Mouse (Mus musculus) stomach, postnatal 0 days (tissue): ENCODE measurements around the gene Cdh4. TPM values are rescaled to one million over a fixed set of nuclear protein-coding genes. Genes with fewer than 3 reads are reported as not detected.
A peak's percentile ranks its signal among the peaks of the same experiment; 100 is the strongest.

Experiments
- ATAC-seq: fragments of 200-750 bp; cut with Nextera tagmentation; 2 replicates; pipeline ENCODE4 v1.8.0; 2017; ENCODE audit not compliant: low FRiP score, low TSS enrichment
- DNase-seq: peaks from one replicate; pipeline ENCODE4 v3.0.0-alpha.2; 2016; ENCODE audit warnings: low spot score
- H3K27ac ChIP-seq: fragments of 300-500 bp; sonication (generic); replicated peaks from 2 replicates; pipeline ENCODE4 v1.5.1; 2014; ENCODE audit warnings: mild to moderate bottlenecking, control low read depth
- H3K27me3 ChIP-seq: fragments of 300-500 bp; sonication (generic); 2 replicates; pipeline ENCODE4 v1.6.1; 2014; ENCODE audit warnings: low read length; ENCODE audit not compliant: control insufficient read depth, insufficient read depth
- H3K36me3 ChIP-seq: fragments of 300-500 bp; sonication (generic); 2 replicates; pipeline ENCODE4 v1.6.1; 2014; ENCODE audit warnings: low read length, mixed read lengths; ENCODE audit not compliant: control insufficient read depth, insufficient read depth
- H3K4me1 ChIP-seq: fragments of 300-500 bp; sonication (generic); replicated peaks from 2 replicates; pipeline ENCODE4 v1.6.1; 2014; ENCODE audit warnings: antibody characterized with exemption; ENCODE audit not compliant: control insufficient read depth, insufficient read depth
- H3K4me2 ChIP-seq: fragments of 300-500 bp; sonication (generic); replicated peaks from 2 replicates; pipeline ENCODE4 v1.6.1; 2014; ENCODE audit warnings: low read depth, mild to moderate bottlenecking, control low read depth, moderate library complexity
- H3K4me3 ChIP-seq: fragments of 300-500 bp; sonication (generic); 2 replicates; pipeline ENCODE4 v1.5.1; 2014; ENCODE audit warnings: low read depth, low read length, control low read depth
- H3K9ac ChIP-seq: fragments of 300-500 bp; sonication (generic); 2 replicates; pipeline ENCODE4 v1.6.1; 2014; ENCODE audit warnings: mild to moderate bottlenecking, low read length, control low read depth, mixed read lengths
- H3K9me3 ChIP-seq: fragments of 300-500 bp; sonication (generic); 2 replicates; pipeline ENCODE4 v1.6.1; 2016; ENCODE audit warnings: low read length; ENCODE audit not compliant: control insufficient read depth
- CTCF ChIP-seq: IDR thresholded peaks from 2 replicates; pipeline ENCODE4 v1.5.1; 2016; ENCODE audit warnings: antibody characterized with exemption, low read depth, mild to moderate bottlenecking, moderate library complexity
- EP300 ChIP-seq: optimal IDR thresholded peaks from 2 replicates; pipeline ENCODE3; 2016; ENCODE audit warnings: antibody characterized with exemption
- WGBS: fragments of 180-500 bp; shearing (Covaris S2); extraction: QIAGEN DNeasy Blood & Tissue Kit; methylation state at CpG from one replicate; pipeline ENCODE4 v1.1.7; 2014; 5-methylcytosine and 5-hydroxymethylcytosine counted together
- polyA plus RNA-seq: library from polyadenylated mRNA; unstranded; fragments of >200 nt; fragmentation: Nextera tagmentation; extraction: Ambion mirVana; gene quantifications from 2 replicates; pipeline ENCODE4 v1.2.1, GENCODE M21; 2015

Cdh4 gene
- polyA plus RNA-seq, 1 experiment from 2014 or later, result 3.1 TPM

DNA sequence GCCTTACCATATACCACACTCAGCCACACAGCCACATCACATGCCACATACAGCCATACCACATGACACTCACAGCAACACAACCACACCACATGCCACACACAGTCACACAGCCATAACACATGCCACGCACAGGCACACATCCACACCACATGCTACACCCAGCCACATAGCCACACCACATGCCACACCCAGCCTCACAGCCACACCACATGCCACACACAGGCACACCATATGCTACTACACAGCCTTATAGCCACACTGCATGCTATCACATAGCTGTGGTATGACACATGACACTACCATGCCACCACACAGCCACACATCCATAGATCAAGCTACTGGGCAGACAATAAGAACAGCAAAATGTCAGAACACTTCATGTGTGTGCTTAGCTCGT lies 158.1 kb downstream of the Cdh4 start:
- DNase-seq (no peak), ATAC-seq (no peak)
- Histone ChIP-seq H3K27ac (no peak overlapping the region), H3K4me2 (no peak overlapping the region), H3K9ac (no peak overlapping the region), H3K36me3 (no peaks in the 10 kb centered on the region), H3K27me3 (no peaks in the 10 kb centered on the region), H3K4me3 (no peak overlapping the region), H3K9me3 (no peaks in the 10 kb centered on the region), H3K4me1 (no peaks in the 10 kb centered on the region)
- 74% methylated on average over 2 of the region's 2 CpGs for WGBS
- TF ChIP-seq EP300, result no peak
- TF ChIP-seq CTCF, result no peak

DNA sequence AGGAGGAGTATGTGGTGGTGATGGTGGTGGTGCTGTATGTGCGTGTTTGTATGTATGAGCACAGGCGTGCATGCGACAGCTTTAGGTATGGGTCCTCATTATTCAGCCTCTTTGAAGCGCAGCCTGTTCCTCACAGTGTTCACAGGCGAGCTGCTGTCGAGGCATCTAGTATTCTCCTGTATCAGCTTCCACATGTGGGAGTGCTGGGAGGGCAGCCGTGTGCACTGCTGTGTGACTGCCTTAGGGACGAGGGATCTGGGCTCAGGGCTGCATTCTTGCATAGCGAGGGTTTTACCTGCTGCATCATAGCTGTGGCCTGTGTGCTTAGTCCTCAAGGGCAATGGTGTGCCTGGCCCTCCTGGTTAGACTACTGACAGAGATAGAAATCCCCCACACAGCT lies 158.9 kb downstream of the Cdh4 start:
- DNase-seq, result no peak
- TF ChIP-seq EP300, result no peak
- no peak for TF ChIP-seq CTCF

DNA sequence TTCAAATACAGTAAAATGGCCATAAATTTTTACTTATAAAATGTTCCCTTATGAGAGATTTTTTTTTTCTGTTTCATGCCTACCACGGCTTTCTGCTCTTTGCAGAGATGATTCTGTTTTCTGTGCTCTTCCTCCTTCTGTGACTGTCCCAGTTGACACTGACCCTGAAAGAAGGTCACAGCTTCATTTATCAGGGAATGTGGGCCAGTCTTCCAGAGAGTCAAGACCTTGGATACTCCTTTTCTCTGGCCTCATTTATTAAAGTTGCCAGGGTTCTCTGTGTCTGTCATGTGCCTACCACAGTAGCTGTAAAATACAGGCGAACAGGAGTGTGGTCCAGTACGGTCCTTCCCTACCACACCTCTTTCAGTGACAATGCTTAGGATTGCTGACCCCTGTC lies 162.5 kb downstream of the Cdh4 start:
- TF ChIP-seq EP300, result no peak
- no peak for TF ChIP-seq CTCF
- Histone ChIP-seq H3K27me3 (no peaks in the 10 kb centered on the region), H3K4me3 (no peak overlapping the region), H3K9me3 (no peaks in the 10 kb centered on the region), H3K36me3 (no peaks in the 10 kb centered on the region), H3K9ac (no peak overlapping the region), H3K27ac (no peak overlapping the region), H3K4me1 (no peaks in the 10 kb centered on the region), H3K4me2 (no peak overlapping the region)
- DNase-seq (no peak), ATAC-seq (no peak)
- WGBS, result 85% methylated on average over 3 of the region's 3 CpGs

More for the DNA sequence above, 158.9 kb downstream of the Cdh4 start:
- no peaks in the 10 kb centered on the region for H3K36me3 ChIP-seq
- no peaks in the 10 kb centered on the region for H3K4me1 ChIP-seq
- ATAC-seq, result no peak
- no peaks in the 10 kb centered on the region for H3K9me3 ChIP-seq
- WGBS, result 82% methylated on average over 9 of the region's 9 CpGs
- H3K27me3 ChIP-seq, result no peaks in the 10 kb centered on the region
- H3K27ac ChIP-seq, result no peak overlapping the region
- H3K9ac ChIP-seq, result no peak overlapping the region
- no peak overlapping the region for H3K4me2 ChIP-seq
- no peak overlapping the region for H3K4me3 ChIP-seq

DNA sequence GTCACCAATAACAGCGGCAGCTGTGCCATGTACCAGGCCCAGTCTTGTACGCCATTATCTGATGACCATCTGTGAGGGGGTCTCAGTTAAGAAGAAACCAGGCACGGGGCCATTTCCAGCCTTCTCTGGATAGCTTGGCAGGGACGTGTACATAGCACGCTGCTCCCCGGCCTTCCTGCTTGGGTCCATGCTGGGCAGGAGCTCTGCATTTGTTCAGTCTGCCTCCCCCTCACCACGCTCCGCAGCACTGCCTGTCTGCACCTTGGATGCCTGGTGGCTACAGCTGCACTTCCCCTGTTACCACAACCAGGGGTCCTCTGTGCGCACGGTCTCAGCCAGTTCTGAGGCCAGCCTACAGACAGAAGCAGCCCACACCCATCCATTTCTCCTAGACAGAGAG lies 163.0 kb downstream of the Cdh4 start:
- 84% methylated on average over 10 of the region's 10 CpGs for WGBS
- H3K36me3 ChIP-seq, result no peaks in the 10 kb centered on the region
- no peak overlapping the region for H3K4me2 ChIP-seq
- ATAC-seq, result no peak
- DNase-seq, result no peak
- no peak overlapping the region for H3K4me3 ChIP-seq
- no peaks in the 10 kb centered on the region for H3K9me3 ChIP-seq
- H3K27me3 ChIP-seq, result no peaks in the 10 kb centered on the region
- H3K27ac ChIP-seq, result no peak overlapping the region
- H3K4me1 ChIP-seq, result no peaks in the 10 kb centered on the region
- H3K9ac ChIP-seq, result no peak overlapping the region
- no peak for TF ChIP-seq EP300
- no peak for TF ChIP-seq CTCF

DNA sequence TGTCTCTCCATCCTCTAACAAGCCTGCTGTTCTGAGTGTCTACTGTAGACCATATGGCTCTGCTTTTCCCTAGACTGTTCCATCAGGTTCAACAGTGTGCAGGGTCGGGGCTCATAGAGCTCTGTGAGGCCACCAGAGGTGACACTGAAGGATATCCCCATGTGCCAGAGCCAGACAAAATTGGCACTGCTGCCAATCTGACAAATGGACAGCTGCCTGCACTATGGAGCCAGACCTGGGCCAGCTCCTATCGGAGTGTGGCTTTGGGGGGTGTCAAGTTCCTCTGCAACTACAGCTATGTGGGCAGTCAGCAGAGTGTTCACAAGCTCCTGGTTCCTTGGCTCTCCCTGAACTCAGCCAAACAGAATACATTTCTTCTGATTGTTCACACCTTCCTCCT lies 164.1 kb downstream of the Cdh4 start:
- Histone ChIP-seq H3K36me3 (no peaks in the 10 kb centered on the region), H3K9me3 (no peaks in the 10 kb centered on the region), H3K4me3 (no peak overlapping the region), H3K9ac (no peak overlapping the region), H3K27me3 (no peaks in the 10 kb centered on the region), H3K4me1 (no peaks in the 10 kb centered on the region), H3K4me2 (no peak overlapping the region), H3K27ac (no peak overlapping the region)
- DNase-seq (no peak), ATAC-seq (no peak)
- WGBS, result 83% methylated on average over 2 of the region's 2 CpGs
- TF ChIP-seq CTCF (no peak), EP300 (no peak)

DNA sequence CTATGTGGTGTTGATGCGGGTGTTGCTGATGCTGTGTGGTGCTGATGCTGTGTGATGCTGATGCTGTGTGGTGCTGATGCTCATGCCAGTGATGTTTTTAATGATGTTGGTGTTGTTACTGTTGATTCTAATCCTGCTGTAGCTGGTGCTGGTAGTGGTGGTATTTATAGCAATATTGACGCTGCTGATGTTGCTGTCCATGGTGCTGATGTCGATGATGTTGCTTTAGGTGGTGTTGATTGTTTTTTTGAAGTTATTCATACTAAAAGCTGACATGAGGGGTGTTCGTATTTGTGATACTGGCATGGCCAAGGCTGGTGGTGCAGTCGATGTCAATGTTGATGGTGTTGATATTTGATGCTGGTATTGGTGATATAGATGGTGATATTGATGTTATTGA lies 173.7 kb downstream of the Cdh4 start:
- H3K27ac ChIP-seq, result no peak overlapping the region
- DNase-seq (peak; percentile 20), ATAC-seq (no peak)
- no peaks in the 10 kb centered on the region for H3K36me3 ChIP-seq
- H3K27me3 ChIP-seq, result no peaks in the 10 kb centered on the region
- no peaks in the 10 kb centered on the region for H3K9me3 ChIP-seq
- no peak for TF ChIP-seq CTCF
- no peak for TF ChIP-seq EP300
- H3K4me3 ChIP-seq, result no peak overlapping the region
- WGBS, result 52% methylated on average over 5 of the region's 5 CpGs
- H3K4me2 ChIP-seq, result no peak overlapping the region
- no peak overlapping the region for H3K9ac ChIP-seq
- H3K4me1 ChIP-seq, result no peaks in the 10 kb centered on the region
